Mouse (Mus musculus) embryonic facial prominence, embryonic 15.5 days (tissue): ENCODE results near the gene Rpl10l. TPM values are rescaled to one million over a fixed set of nuclear protein-coding genes. Genes with fewer than 3 reads are reported as not detected.

Experiments used
- ATAC-seq: fragments of 200-750 bp; cut with Nextera tagmentation; 2 replicates; pipeline ENCODE4 v1.8.0; 2017; ENCODE audit warnings: low read depth, moderate TSS enrichment; ENCODE audit not compliant: insufficient number of reproducible peaks, low FRiP score, low TSS enrichment
- H3K27ac ChIP-seq: fragments of 300-500 bp; sonication (generic); replicated peaks from 2 replicates; pipeline ENCODE4 v1.5.1; 2015; ENCODE audit warnings: mild to moderate bottlenecking, inconsistent platforms
- H3K27me3 ChIP-seq: fragments of 300-500 bp; sonication (generic); 2 replicates; pipeline ENCODE4 v1.6.1; 2015; ENCODE audit warnings: inconsistent platforms
- H3K36me3 ChIP-seq: fragments of 300-500 bp; sonication (generic); 2 replicates; pipeline ENCODE4 v1.6.1; 2015; ENCODE audit warnings: mild to moderate bottlenecking, inconsistent platforms
- H3K4me1 ChIP-seq: fragments of 300-500 bp; sonication (generic); 2 replicates; pipeline ENCODE4 v1.6.1; 2015; ENCODE audit warnings: inconsistent platforms
- H3K4me2 ChIP-seq: fragments of 300-500 bp; sonication (generic); replicated peaks from 2 replicates; pipeline ENCODE4 v1.6.1; 2015; ENCODE audit warnings: mild to moderate bottlenecking, inconsistent platforms
- H3K4me3 ChIP-seq: fragments of 300-500 bp; sonication (generic); replicated peaks from 2 replicates; pipeline ENCODE4 v1.5.1; 2015; ENCODE audit warnings: mild to moderate bottlenecking, inconsistent platforms
- H3K9ac ChIP-seq: fragments of 300-500 bp; sonication (generic); 2 replicates; pipeline ENCODE4 v1.6.1; 2015; ENCODE audit warnings: inconsistent platforms
- H3K9me3 ChIP-seq: fragments of 300-500 bp; sonication (generic); replicated peaks from 2 replicates; pipeline ENCODE4 v1.6.1; 2016; ENCODE audit warnings: inconsistent platforms
- WGBS: fragments of 180-500 bp; shearing (Covaris S2); methylation state at CpG from one replicate; pipeline ENCODE4 v1.1.7; 2015; 5-methylcytosine and 5-hydroxymethylcytosine counted together
- polyA plus RNA-seq: library from polyadenylated mRNA; unstranded; fragments of >200 nt; fragmentation: Nextera tagmentation; extraction: Ambion mirVana; gene quantifications from 2 replicates; pipeline ENCODE4 v1.2.1, GENCODE M21; 2015

Rpl10l gene
- polyA plus RNA-seq = not detected in 2 replicates

DNA sequence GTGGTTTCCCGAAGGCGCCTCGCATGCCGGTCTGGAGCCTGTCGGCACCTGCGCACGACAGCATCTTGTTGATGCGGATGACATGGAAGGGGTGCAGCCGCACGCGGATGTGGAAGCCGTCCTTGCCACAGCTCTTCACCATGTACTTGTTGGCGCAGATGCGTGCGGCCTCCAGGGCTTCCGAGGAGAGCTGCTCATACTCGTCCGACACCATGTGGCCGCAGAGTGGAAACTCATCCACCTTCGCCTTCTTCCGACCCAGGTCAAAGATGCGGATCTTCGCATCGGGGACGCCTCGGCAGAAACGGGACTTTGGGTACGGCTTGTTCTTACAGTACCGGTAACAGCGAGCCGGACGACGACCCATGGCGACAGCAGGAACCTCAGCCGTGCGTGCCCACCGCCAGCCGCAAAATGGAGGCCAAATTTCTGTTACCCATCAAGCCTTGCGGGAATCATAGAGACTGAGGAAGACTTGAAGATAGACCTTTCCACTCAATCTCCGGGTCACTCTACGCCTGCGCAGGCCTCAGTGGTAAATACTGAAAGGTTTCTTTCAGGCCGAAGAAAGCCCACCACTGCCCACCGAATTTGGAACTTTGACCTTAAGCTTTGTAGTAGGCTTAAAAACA lies at the start of gene Rpl10l:
Gene Rpl10l, minus strand, starts transcription at position 411 of the 632 bp plus-strand sequence.
- Histone ChIP-seq H3K9ac (no peak within 1 kb of the TSS), H3K4me1 (no peaks in the 10 kb centered on the region), H3K9me3 (no peaks in the 10 kb centered on the region; the same call in 1 of the 2 replicates), H3K4me2 (no peak within 1 kb of the TSS), H3K4me3 (no peak within 1 kb of the TSS), H3K27ac (no peak within 1 kb of the TSS), H3K36me3 (no peaks in the 10 kb centered on the region), H3K27me3 (no peaks in the 10 kb centered on the region)
- WGBS = 96% methylated on average over 44 of the region's 44 CpGs
- ATAC-seq = no peak

DNA sequence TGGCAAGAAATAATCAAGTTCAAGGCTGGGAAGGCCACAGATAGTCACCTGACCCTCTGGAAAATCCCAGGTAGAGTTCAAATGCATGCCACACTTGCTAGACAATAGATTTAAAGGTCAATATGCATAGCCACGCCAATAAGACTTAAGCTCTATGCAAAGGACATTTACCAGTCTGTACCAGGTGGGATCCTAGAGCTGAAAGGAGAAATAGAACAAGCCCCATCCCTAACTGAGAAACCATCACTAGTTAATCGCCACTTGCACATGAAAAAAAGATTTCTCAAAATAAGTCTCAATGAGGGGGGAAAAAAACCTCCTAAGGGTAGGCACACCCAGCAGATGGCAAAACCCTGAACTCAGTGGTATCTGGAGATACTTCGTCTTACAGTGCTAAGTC lies 8.3 kb downstream of the Rpl10l start:
- Histone ChIP-seq H3K27ac (no peak overlapping the region), H3K9ac (no peak overlapping the region), H3K27me3 (no peaks in the 10 kb centered on the region), H3K9me3 (no peaks in the 10 kb centered on the region), H3K4me3 (no peak overlapping the region), H3K4me1 (no peaks in the 10 kb centered on the region), H3K36me3 (no peaks in the 10 kb centered on the region), H3K4me2 (no peak overlapping the region)
- WGBS = 78% methylated on average over 3 of the region's 3 CpGs
- ATAC-seq = no peak

DNA sequence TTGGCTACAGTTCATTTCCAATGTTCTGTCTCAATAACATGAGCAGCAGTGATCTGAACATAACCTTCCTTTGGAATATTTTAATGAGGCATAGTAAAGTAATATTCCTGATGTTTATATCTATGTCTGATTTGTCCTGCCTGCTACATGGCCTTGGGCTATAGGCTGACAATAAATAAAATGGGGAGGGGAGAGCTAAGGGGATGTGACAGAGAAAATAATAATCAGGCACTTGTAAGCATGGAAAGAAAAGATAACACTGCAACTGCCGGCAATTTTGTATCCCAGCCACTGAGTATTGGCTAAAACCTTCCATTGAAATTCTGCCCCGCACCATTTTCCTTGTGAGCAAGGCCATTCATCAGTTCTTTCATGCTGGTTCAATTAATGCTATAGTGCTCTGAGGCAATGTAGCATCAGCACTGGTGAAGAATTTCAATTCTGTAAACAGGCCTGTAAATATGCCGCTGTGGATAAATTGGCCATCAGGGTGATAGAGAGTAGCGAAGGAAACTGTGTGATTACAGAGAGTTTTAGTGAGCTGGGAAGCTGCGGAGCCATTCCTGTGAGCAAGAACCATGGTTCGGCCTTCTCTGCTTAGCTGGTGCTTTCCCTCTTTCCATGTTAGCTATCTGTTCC lies 38.6 kb downstream of the Rpl10l start:
- H3K4me2 ChIP-seq = no peak overlapping the region
- no peak for ATAC-seq
- H3K27ac ChIP-seq = no peak overlapping the region
- WGBS = 86% methylated on average over 6 of the region's 6 CpGs
- H3K27me3 ChIP-seq = no peaks in the 10 kb centered on the region
- no peaks in the 10 kb centered on the region for H3K9me3 ChIP-seq
- no peak overlapping the region for H3K9ac ChIP-seq
- no peak overlapping the region for H3K4me3 ChIP-seq
- H3K36me3 ChIP-seq = no peaks in the 10 kb centered on the region
- H3K4me1 ChIP-seq = no peaks in the 10 kb centered on the region

DNA sequence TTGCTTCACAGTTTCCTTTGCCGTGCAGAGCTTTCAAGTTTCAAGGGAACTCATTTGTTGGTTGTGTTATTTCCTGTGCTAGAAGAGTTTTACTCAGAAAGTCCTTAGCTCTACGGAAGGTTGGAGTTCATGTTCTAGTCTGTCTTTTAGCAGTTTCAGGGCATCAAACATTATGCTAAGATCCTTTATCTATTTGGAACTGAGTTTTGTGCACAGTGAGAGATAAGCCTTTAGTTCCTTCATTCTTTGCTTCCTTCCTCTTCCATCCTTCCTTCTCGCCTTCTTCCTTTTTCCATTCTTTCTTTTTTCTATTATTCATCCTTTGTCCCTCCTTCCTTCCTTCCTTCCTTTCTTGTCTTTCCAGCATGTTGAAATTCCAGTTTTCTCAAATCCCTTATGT lies 50.0 kb downstream of the Rpl10l start:
- Histone ChIP-seq H3K27ac (no peak overlapping the region), H3K9me3 (no peaks in the 10 kb centered on the region), H3K4me1 (no peaks in the 10 kb centered on the region), H3K9ac (no peak overlapping the region), H3K27me3 (no peaks in the 10 kb centered on the region), H3K4me3 (no peak overlapping the region), H3K36me3 (no peaks in the 10 kb centered on the region), H3K4me2 (no peak overlapping the region)
- ATAC-seq = no peak
- 82% methylated on average over 3 of the region's 3 CpGs for WGBS
